Mouse (Mus musculus): ENCODE measurements at regions not wholly inside any gene's neighbourhood (a gene's known extent, or its start where the extent isn't known, plus 50 kb on each side); places are given as distances from the start of the nearest gene placed in this dataset.

DNA sequence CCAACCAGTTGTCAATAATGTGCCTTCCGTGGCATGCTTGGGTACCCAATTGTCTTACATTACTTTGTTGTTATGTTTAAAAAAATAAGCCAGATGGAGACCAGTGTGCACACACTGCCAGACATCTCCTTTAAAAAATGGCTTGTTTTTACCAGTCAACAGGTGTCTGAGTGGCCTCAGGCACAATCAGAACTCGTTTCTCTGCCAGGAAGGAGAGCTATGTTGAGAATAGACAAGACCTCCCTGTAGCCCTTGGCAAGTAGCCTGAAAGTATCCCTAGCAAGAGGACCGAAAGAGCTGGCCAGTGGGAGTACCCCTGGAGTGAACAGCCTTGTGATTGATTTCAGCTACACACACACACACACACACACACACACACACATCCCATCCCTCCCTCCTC lies 74.8 kb upstream of the Ptprt start:
- ATAC-seq (ENCODE audit: insufficient number of reproducible peaks, low FRiP score, low TSS enrichment) = no peak

DNA sequence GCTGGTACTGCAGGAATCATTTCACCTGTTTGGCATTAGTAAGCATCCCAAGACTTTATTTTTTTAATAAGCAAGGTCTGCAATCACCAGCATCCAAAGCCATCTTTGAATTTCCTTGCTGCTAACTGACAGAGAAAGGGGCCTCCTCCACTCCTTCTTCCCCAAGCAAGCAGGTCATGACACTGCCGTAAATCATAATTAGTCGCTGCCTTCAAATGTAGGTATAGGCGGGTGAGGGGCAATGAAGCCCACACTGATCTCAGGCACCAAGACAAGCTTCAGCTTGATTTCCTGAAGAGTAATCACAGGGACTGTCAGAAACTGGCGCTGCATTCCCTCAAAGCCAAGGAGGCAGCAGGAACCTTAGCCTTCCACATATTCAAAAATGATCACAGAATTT lies 73.3 kb upstream of the Ptprt start:
- no peak for ATAC-seq (ENCODE audit: insufficient number of reproducible peaks, low FRiP score, low TSS enrichment)

DNA sequence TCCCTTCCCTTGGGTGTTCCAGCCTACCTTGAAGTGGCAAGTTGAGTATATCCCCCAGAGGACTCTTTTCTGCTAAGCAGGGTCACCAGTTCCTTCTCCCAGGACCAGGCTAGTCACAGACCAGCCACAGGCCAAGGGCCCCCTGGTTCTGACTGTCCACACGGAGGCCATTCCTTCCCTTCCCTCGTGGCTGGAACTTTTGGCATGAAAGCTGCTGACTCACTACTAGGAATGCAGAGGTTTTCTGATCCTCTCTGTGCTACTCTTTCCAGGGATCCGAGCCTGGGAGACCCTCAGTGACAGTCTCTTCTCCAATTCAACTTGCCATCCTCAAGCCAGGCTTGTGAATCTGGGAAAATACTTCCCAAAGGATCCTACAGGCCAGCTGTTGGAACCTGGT lies 59.1 kb upstream of the Ptprt start:
- no peak for ATAC-seq (ENCODE audit: insufficient number of reproducible peaks, low FRiP score, low TSS enrichment)

DNA sequence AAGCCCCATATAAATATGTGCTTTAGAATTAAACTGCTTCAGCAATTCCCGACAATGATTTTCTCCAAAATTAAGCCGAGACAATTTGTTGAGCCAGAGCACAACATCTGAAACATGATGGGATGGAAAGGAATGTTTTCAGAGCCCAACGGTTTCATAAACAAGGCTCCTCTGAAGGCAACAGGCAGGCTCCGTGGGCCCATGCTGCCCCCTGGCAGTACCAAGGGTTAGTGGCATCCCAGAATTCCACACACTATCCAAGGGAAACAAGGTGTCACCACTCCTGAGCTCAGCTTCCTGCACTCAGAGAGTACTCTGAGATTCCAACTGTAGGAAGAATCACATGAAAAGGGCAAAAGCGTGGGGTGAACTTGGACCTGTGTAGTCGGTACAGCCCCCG lies 57.5 kb upstream of the Ptprt start:
- ATAC-seq (ENCODE audit: insufficient number of reproducible peaks, low FRiP score, low TSS enrichment) = no peak

DNA sequence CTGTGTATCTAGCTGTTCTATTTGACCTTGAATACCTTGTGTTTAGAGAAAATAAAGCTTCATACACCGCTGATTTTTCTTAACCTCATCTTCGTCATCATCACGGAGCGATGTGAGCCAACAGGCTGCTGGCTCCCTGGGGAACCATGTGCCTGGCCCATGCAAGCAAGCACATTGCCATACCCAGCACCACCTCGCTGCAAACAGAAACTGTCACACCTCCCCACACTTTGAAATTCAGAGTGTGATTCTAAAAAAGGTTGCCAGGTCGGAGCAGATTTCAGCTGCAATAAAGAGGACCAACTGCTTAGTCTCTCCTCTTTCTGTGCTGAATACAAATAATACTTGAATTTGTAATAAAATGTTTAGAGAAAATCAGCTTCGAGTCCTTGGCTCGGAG lies 54.0 kb upstream of the Ptprt start:
- no peak for ATAC-seq (ENCODE audit: insufficient number of reproducible peaks, low FRiP score, low TSS enrichment)

DNA sequence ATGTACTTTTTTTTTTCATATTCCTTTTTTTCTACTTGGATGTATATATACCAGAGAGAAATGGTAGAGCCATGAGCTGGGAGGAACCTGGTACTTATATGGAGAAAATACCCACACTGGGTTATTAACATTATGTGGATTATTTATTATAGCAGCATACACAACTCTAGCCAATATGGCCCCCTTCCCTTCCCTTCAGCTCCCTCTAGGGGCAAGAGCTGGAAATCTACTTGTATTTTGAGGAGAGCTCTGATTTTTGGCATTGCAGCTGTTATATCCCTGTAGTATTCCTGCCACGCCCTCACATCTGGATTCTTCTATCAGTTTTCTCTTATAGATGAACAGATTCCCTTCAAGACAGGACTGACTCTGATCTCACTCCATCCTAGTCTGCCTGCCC lies 52.0 kb upstream of the Ptprt start:
- ATAC-seq (ENCODE audit: insufficient number of reproducible peaks, low FRiP score, low TSS enrichment) = no peak

DNA sequence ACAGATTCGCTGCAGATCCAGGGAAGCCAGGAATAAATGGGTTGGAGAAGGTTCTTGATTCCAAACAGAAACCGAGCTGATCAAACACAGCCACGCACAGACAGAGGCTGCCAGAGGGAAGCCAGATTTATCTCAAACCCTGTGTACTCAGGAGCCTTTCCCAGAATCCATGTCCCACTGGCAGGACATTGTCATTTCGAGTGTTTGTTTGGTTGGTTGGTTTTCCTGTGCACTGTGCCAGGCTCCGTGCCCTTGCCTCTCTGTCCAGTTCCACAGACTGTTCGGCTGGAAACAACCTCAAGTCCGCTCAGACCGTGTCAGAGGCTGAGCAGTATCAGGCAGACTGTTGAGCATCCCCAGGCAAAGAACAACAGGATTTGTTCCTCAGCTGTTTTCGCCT lies 51.4 kb upstream of the Ptprt start:
- ATAC-seq (ENCODE audit: insufficient number of reproducible peaks, low FRiP score, low TSS enrichment) = no peak
